Mouse (Mus musculus) embryonic facial prominence, embryonic 12.5 days (tissue): ENCODE data around the gene Hist1h4c. TPM values are rescaled to one million over a fixed set of nuclear protein-coding genes. Genes with fewer than 3 reads are reported as not detected.
"Not testable (repeated sequence)": the region's sequence is repeated elsewhere in the genome, so short reads cannot be mapped to it uniquely, and the experiment has no call there.

ENCODE experiments used
- ATAC-seq: fragments of 200-750 bp; cut with Nextera tagmentation; 2 replicates; pipeline ENCODE4 v1.8.0; 2017; ENCODE audit not compliant: insufficient number of reproducible peaks, insufficient read depth, low FRiP score, low TSS enrichment
- H3K27ac ChIP-seq: fragments of 300-500 bp; sonication (generic); 2 replicates; pipeline ENCODE4 v1.5.1; 2016; ENCODE audit warnings: mild to moderate bottlenecking
- H3K27me3 ChIP-seq: fragments of 300-500 bp; sonication (generic); 2 replicates; pipeline ENCODE4 v1.6.1; 2016; ENCODE audit warnings: mild to moderate bottlenecking, moderate library complexity
- H3K36me3 ChIP-seq: fragments of 300-500 bp; sonication (generic); 2 replicates; pipeline ENCODE4 v1.6.1; 2016; ENCODE audit warnings: mild to moderate bottlenecking
- H3K4me1 ChIP-seq: fragments of 300-500 bp; sonication (generic); 2 replicates; pipeline ENCODE4 v1.6.1; 2016
- H3K4me2 ChIP-seq: fragments of 300-500 bp; sonication (generic); replicated peaks from 2 replicates; pipeline ENCODE4 v1.6.1; 2016; ENCODE audit warnings: mild to moderate bottlenecking, moderate library complexity
- H3K4me3 ChIP-seq: fragments of 300-500 bp; sonication (generic); 2 replicates; pipeline ENCODE4 v1.5.1; 2016; ENCODE audit warnings: mild to moderate bottlenecking
- H3K9ac ChIP-seq: fragments of 300-500 bp; sonication (generic); 2 replicates; pipeline ENCODE4 v1.6.1; 2016; ENCODE audit warnings: mild to moderate bottlenecking, moderate library complexity
- H3K9me3 ChIP-seq: fragments of 300-500 bp; sonication (generic); 2 replicates; pipeline ENCODE4 v1.6.1; 2016; ENCODE audit warnings: mild to moderate bottlenecking, moderate library complexity
- WGBS: fragments of 180-500 bp; shearing (Covaris S2); methylation state at CpG from one replicate; pipeline ENCODE4 v1.1.7; 2016; 5-methylcytosine and 5-hydroxymethylcytosine counted together
- polyA plus RNA-seq: library from polyadenylated mRNA; unstranded; fragments of >200 nt; fragmentation: Nextera tagmentation; extraction: Ambion mirVana; gene quantifications from 2 replicates; pipeline ENCODE4 v1.2.1, GENCODE M21; 2016

Gene Hist1h4c
- polyA plus RNA-seq, 1 experiment from 2014 or later = 10.5 TPM

DNA sequence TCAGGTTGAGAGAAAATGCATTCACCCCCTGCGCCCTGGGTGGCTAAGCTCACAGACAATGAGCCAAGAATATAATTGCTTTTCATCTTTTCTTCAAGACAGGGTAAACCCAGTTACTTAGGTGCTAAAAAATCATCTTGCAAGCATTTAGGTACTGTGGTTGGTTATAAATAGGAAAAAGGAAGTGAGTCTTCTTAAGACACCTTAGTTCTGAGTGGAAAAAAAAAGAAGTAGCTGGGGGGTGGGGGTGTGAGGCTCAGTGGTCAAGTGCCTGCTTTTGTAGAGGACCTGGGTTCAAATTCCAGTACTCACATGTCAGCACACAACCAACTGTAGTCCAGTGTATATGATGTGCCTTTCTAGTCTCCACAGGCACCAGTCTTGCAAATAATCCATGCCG, 9.3 kb downstream of the Hist1h4c start:
- Histone ChIP-seq H3K27ac (no peak overlapping the region), H3K9me3 (no peaks in the 10 kb centered on the region), H3K4me1 (0 out of 2 replicates have a peak, but pooled peaks cover 5% of the 10 kb centered on the region), H3K4me3 (no peak overlapping the region), H3K9ac (no peak overlapping the region), H3K36me3 (no peaks in the 10 kb centered on the region), H3K4me2 (no peak overlapping the region), H3K27me3 (no peaks in the 10 kb centered on the region)
- WGBS = 90% methylated on average over 2 of the region's 2 CpGs
- ATAC-seq = no peak

DNA sequence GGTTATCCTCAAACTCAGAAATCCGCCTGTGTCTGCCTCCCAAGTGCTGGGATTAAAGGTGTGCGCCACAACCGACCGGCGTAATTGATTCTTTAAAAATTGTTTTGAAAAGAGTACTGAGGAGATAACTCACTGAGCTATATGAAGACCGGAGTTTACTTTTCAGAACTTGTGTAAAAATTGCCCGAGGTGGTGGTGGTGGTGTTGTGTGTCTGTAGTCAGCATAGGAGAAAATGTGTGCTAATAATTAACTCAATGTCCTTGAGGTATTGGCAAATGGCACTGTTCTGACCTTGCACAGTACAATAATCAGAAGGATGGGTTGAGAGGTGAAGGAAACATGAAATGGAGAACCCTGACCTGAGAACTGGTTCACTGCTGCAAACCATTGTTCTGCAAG, 10.3 kb downstream of the Hist1h4c start:
- no peaks in the 10 kb centered on the region for H3K27me3 ChIP-seq
- ATAC-seq = no peak
- H3K9me3 ChIP-seq = no peaks in the 10 kb centered on the region
- H3K9ac ChIP-seq = no peak overlapping the region
- peaks cover 7% of the 10 kb centered on the region; the same call in 1 of the 2 replicates for H3K4me1 ChIP-seq
- H3K27ac ChIP-seq = no peak overlapping the region
- no peak overlapping the region for H3K4me3 ChIP-seq
- no peaks in the 10 kb centered on the region for H3K36me3 ChIP-seq
- no peak overlapping the region for H3K4me2 ChIP-seq
- 90% methylated on average over 7 of the region's 7 CpGs for WGBS

DNA sequence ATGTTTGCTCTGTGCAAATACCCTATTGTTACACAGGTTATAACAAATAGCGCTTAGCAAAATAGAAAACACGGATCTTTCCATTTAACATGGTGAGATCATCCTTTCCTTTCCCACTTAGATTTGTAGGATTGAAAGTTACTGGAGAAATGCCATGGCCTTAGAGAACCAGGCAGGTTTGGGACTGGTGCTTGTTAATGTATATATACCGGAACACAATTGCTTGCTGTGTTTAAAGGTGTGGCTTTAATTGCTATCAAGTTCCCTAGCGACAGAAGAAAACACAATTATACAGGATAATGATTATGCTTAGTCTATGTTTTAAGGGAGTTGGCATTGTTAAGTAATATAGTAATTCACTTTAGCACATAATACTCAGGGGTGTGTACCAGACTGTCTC, 11.1 kb downstream of the Hist1h4c start:
- no peak overlapping the region for H3K9ac ChIP-seq
- H3K9me3 ChIP-seq = no peaks in the 10 kb centered on the region
- no peaks in the 10 kb centered on the region for H3K36me3 ChIP-seq
- no peak overlapping the region for H3K4me3 ChIP-seq
- WGBS = 82% methylated on average over 4 of the region's 4 CpGs
- H3K27me3 ChIP-seq = no peaks in the 10 kb centered on the region
- no peak for ATAC-seq
- peaks cover 10% of the 10 kb centered on the region; the same call in 1 of the 2 replicates for H3K4me1 ChIP-seq
- H3K4me2 ChIP-seq = no peak overlapping the region
- H3K27ac ChIP-seq = no peak overlapping the region

DNA sequence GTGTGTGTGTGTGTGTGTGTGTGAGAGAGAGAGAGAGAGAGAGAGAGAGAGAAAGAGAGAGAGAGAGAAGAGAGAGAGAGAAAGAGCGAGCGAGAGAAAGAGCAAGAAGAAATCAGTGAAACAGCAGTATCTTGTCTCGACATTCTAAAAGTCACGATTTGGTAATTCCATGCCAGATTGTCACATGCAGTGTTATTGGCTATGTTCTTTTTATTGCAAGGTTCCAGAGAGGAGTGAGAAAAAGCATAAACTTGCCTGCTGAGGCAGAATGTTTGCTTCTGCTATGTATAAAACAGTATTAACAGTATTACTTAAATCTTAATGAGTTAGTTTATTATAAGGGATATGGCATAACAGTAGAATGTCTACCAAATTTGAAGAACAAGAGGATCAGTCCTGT, 12.3 kb downstream of the Hist1h4c start:
- Histone ChIP-seq H3K9me3 (no peaks in the 10 kb centered on the region), H3K27ac (peak overlapping the region; percentile 98), H3K9ac (peak overlapping the region; percentile 66), H3K4me2 (peak overlapping the region; percentile 65), H3K4me3 (peak overlapping the region; percentile 47), H3K36me3 (no peaks in the 10 kb centered on the region), H3K4me1 (peaks cover 10% of the 10 kb centered on the region; the same call in 1 of the 2 replicates), H3K27me3 (no peaks in the 10 kb centered on the region)
- no peak for ATAC-seq
- 48% methylated on average over 4 of the region's 4 CpGs for WGBS

DNA sequence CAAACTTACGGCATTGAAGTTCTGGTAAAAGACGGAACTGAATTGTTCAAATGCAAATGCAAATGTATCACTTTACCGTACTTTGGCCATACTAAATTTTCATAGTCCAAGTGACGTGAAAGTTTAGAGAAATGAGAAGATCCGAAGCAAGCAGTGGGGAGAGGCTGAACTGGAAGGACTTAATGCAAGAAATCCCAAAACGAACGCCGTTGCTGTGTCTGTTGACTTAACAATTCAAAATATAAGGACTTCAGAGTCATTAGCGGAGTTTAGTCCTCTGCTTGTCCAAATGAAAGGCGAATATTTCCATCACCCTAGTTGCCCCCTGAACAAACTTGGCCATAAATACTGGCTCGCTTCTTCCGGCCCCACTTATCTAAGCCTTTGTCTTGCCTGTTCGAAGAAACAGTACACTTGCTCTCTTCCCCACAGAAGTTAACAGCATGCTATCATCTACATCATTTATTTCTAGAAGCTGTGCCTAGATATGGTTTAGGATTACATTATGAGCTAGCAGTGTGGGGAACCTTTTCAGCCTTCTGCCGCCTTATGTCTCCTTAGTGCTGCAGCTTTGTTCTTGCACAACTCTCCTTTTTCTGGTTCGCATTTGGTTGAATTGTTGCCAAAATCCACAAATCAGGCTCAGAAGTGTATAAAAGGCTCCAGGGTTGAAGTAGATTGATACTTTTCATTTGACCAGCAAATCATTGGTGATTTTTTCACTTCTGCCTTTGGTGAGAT, 13.0 kb downstream of the Hist1h4c start:
- Histone ChIP-seq H3K4me2 (peak overlapping the region; percentile 65), H3K27me3 (no peaks in the 10 kb centered on the region), H3K36me3 (no peaks in the 10 kb centered on the region), H3K4me3 (peak overlapping the region; percentile 47), H3K27ac (peak overlapping the region; percentile 98), H3K4me1 (peaks cover 10% of the 10 kb centered on the region; the same call in 1 of the 2 replicates), H3K9ac (peak overlapping the region; percentile 66), H3K9me3 (no peaks in the 10 kb centered on the region)
- no peak for ATAC-seq
- WGBS = 11% methylated on average over 15 of the region's 15 CpGs

DNA sequence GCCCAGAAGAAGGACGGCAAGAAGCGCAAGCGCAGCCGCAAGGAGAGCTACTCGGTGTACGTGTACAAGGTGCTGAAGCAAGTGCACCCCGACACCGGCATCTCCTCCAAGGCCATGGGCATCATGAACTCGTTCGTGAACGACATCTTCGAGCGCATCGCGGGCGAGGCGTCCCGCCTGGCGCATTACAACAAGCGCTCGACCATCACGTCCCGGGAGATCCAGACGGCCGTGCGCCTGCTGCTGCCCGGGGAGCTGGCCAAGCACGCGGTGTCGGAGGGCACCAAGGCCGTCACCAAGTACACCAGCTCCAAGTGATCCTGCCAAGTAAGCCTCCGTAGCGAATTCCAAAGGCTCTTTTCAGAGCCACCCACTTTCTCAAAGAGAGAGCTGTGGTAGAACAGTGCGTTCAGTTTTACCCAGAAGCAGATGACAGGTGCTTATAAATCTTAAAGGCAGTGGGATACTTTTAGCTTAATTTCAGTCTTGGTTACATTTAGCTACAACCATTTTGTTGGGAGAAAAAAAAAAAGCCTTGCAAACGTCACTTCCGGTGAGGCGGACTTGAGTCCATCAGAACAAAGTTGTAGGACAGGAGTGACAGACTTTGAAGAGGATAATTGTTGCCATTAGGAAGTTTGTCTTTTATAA, 13.8 kb downstream of the Hist1h4c start:
- H3K27me3 ChIP-seq, H3K9me3 ChIP-seq, H3K4me1 ChIP-seq, H3K36me3 ChIP-seq: not testable (repeated sequence)
- Histone ChIP-seq H3K4me3 (peak overlapping the region; percentile 47), H3K9ac (peak overlapping the region; percentile 66), H3K27ac (peak overlapping the region; percentile 98), H3K4me2 (peak overlapping the region; percentile 65)
- peak; percentile 5; the same call in 1 of the 2 replicates for ATAC-seq
- under 1% methylated on average over 25 of the region's 37 CpGs for WGBS

DNA sequence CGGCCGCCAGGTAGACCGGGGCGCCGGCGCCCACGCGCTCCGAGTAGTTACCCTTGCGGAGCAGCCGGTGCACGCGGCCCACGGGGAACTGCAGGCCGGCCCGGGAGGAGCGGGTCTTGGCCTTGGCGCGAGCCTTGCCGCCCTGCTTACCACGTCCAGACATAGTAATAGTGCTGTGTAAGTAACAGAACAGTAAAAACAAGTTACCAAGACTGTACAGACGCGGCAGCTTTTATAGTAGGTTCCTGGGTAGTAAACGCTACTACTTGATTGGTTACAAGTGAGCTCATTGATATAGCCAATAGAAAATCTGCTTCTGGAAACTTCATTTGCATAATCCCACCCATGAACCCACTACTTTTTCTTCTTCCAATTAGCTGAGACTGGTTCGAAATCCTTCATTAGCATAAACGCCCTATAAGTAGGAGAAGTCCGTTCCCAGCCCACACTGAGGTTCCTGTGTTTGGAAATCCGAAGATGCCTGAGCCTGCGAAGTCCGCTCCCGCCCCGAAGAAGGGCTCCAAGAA, 14.4 kb downstream of the Hist1h4c start, which contains the start of the genes Hist1h2ac and Hist1h2bc:
Gene Hist1h2ac (minus strand): TSS at position 194 of the 527 bp plus-strand sequence.
Gene Hist1h2bc (plus strand): TSS at position 445 of the 527 bp plus-strand sequence.
- no peaks in the 10 kb centered on the region for H3K9me3 ChIP-seq
- peak within 1 kb of the TSS; percentile 65 for H3K4me2 ChIP-seq
- no peaks in the 10 kb centered on the region for H3K36me3 ChIP-seq
- peaks cover 10% of the 10 kb centered on the region; the same call in 1 of the 2 replicates for H3K4me1 ChIP-seq
- no peaks in the 10 kb centered on the region for H3K27me3 ChIP-seq
- H3K27ac ChIP-seq = peak within 1 kb of the TSS; percentile 98
- peak within 1 kb of the TSS; percentile 66 for H3K9ac ChIP-seq
- ATAC-seq = peak; percentile 99
- peak within 1 kb of the TSS; percentile 47 for H3K4me3 ChIP-seq
- WGBS = under 1% methylated on average over 31 of the region's 32 CpGs

DNA sequence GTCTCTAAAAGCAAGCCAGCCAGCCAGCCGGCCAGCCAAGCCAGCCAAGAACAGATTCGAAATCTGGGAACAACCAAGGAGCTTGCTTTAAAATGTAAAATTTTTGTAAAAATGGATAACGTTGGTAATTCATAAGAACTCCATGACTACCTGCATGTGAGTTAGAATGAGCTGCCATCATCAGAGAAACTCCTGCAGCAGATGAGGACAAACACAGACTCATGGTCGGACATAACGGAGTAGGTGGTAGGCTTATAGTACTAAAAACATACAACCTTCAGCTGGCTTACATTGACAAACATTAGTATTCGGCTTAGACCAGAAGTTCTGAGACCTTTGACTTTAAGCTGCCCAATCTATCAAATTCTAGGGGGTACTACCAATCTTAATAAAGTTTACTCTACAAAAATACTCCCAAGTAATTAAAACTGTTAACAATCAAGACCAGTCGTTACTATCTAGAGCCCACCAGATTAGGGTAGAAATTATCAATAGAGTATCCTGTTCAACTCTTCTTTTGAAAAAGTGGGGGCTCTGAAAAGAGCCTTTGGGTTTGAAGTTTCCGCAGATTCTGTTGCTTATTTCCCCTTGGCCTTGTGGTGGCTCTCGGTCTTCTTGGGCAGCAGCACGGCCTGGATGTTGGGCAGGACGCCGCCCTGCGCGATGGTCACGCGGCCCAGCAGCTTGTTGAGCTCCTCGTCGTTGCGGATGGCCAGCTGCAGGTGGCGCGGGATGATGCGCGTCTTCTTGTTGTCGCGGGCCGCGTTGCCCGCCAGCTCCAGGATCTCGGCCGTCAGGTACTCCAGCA, 15.1 kb downstream of the Hist1h4c start:
- not testable (repeated sequence) for H3K27me3 ChIP-seq, H3K36me3 ChIP-seq, H3K9me3 ChIP-seq, H3K4me1 ChIP-seq
- Histone ChIP-seq H3K27ac (peak overlapping the region; percentile 98), H3K9ac (peak overlapping the region; percentile 49), H3K4me2 (peak overlapping the region; percentile 53), H3K4me3 (peak overlapping the region; percentile 41)
- peak; percentile 3; the same call in 1 of the 2 replicates for ATAC-seq
- 8% methylated on average over 16 of the region's 30 CpGs for WGBS

DNA sequence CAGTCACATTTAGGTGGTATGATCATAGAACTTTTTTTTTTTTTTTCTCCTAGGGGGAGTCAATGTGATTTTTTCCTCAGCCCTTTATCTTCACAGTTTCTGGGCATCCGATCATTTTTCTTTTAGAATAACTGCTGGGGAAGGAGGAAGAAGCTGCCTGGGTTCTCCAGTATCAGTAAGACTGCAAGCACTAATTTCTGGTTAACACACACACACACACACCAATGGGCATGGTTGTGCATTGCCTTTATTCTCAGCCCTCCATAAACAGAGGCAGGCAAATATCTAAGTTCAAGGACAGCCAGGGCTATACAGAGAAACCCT, 15.7 kb downstream of the Hist1h4c start:
- Histone ChIP-seq H3K27me3 (no peaks in the 10 kb centered on the region), H3K36me3 (no peaks in the 10 kb centered on the region), H3K9me3 (no peaks in the 10 kb centered on the region), H3K27ac (peak overlapping the region; percentile 98), H3K4me3 (peak overlapping the region; percentile 41), H3K4me1 (peaks cover 10% of the 10 kb centered on the region; the same call in 1 of the 2 replicates), H3K9ac (peak overlapping the region; percentile 49), H3K4me2 (peak overlapping the region; percentile 53)
- WGBS = 68% methylated on average over 1 of the region's 1 CpGs
- no peak for ATAC-seq

DNA sequence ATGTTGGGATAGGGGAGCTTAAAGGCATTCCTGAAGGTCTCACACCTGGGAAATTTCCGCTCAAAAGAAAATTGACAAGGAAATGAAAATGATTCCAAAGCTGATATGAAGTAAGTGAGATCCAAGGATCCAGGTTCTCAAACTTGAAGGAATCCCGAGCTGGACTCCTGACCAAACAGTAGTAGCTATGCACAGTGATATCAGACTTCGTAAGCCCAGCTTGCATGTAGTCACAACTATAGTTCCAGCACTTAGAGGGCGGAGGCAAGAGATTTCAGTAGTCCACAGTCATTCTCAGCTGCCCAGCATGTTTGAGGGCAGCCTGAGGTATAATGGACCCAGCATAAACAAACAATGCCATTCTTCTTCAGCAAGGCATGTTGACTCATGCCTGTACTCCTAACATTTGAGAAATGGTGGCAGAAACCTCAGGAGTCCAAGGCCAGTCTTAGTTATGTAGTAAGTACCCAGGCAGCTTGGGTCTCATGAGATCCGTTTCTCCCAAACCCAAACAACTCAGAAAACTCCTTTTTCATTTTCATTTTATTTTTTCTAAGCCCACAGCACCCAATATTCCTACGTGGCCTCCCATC, 16.2 kb downstream of the Hist1h4c start:
- H3K4me2 ChIP-seq = peak overlapping the region; percentile 53; the same call in 1 of the 2 replicates
- ATAC-seq = no peak
- 80% methylated on average over 6 of the region's 6 CpGs for WGBS
- H3K27ac ChIP-seq = peak overlapping the region; percentile 98
- H3K4me1 ChIP-seq = peaks cover 10% of the 10 kb centered on the region; the same call in 1 of the 2 replicates
- no peaks in the 10 kb centered on the region for H3K36me3 ChIP-seq
- H3K4me3 ChIP-seq = no peak overlapping the region
- H3K9me3 ChIP-seq = no peaks in the 10 kb centered on the region
- no peaks in the 10 kb centered on the region for H3K27me3 ChIP-seq
- H3K9ac ChIP-seq = no peak overlapping the region

DNA sequence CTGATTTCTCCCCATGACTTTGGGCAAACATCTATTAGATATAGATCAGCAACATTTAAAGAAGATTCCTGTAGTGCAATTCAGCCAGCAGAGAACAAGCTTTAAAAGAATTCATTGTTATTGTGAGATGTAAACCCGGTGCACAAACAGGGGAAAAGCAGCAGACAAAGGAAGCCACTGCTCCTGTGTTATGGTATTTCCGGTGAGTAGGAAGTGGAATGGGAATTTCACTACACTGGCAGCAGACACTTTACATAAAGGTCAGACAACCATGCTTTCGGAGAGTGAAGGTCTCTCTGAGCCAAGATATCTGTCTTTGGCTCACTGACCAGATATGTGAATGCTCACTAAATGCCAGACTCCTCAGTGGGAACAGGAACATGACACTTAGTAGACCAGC, 35.7 kb downstream of the Hist1h4c start:
- no peaks in the 10 kb centered on the region for H3K36me3 ChIP-seq
- H3K9me3 ChIP-seq = no peaks in the 10 kb centered on the region
- H3K27me3 ChIP-seq = no peaks in the 10 kb centered on the region
- WGBS = 73% methylated on average over 3 of the region's 3 CpGs
- no peak overlapping the region for H3K4me2 ChIP-seq
- no peak for ATAC-seq
- H3K27ac ChIP-seq = no peak overlapping the region
- no peak overlapping the region for H3K4me3 ChIP-seq
- H3K4me1 ChIP-seq = no peaks in the 10 kb centered on the region
- no peak overlapping the region for H3K9ac ChIP-seq
